Mouse (Mus musculus): ENCODE measurements around the gene Nrcam.
A peak's percentile ranks its signal among the peaks of the same experiment; 100 is the strongest.

Gene Nrcam

GRCm38 (mm10) chr12:44524621-44525565 lies 196.2 kb downstream of the Nrcam start:
- peak; percentile 57 for DNase-seq

GRCm38 (mm10) chr12:44528391-44529016 lies 199.8 kb downstream of the Nrcam start:
- no peak for DNase-seq

DNA sequence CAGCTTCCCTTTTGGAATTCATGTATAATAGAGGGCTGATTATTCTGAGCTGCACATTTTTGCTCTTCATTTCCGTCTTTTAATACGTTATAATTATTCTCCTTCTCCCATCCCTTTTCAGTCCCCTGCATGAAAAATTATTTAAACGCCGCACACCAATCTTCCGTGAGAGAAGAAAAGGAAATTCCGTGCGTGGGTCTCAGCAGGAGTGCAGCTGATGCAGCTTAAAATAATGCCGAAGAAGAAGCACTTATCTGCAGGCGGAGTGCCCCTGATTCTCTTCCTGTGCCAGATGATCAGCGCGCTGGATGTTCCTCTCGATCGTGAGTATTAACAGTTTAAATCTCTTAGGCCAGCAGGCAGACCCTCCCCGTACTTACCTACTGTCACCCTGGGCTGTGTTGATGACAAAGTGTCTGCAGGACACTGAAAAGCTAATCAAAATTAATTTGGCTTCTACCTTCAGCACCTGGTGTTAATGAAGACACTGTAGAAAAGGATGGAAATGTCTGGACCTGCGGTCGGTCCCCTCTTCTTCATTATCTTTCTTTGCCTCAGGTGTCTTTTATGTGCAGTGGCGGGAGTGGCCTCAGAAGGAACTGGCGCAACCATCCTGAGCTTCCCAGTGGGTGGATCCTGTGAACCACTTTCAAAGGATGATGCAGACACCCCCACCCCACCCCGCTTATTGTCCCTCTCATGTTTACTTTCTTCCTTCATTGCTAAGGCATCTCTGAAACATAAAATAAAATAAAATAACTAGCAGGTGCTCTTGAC lies 203.8 kb downstream of the Nrcam start:
- no peak for DNase-seq

GRCm38 (mm10) chr12:44534100-44534633 lies 205.5 kb downstream of the Nrcam start:
- DNase-seq, result no peak

- DNase-seq, result no peak
Measured at GRCm38 (mm10) chr12:44535623-44536022, 206.9 kb downstream of the Nrcam start.

DNA sequence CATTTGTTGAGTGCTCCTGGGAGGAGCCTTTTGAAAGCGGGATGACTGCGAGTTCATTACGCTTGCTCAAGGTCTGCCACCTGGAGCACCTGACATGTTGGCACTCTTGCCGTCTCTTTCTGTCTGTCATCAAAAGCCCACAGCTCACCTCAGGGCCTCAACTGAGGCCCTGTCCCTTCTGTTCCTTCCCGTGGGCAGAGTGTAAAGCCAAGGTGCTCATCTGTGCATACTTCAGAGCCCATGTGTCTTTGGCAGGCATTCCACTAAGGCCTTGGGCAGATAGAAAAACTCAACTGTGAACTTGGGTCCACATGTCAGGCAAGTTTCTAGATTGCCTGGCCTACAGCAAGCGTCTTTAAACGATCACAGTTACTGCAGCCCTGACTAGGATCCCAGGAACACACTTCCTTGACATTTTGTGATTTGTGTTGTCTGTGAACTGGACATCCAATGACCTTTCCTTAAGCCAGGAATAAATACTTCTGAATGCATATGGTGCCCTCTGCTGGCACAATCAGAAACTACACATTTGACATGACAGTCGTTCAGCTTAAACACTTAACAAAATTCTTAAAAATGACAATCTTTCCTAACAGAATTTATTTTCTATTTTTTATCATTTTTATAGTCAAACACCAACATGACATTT lies 219.2 kb downstream of the Nrcam start:
- DNase-seq, result peak; percentile 81

GRCm38 (mm10) chr12:44548465-44548864 lies 219.8 kb downstream of the Nrcam start:
- DNase-seq, result no peak

- no peak for DNase-seq
Measured at GRCm38 (mm10) chr12:44551614-44552013, 222.9 kb downstream of the Nrcam start.

- DNase-seq, result no peak
Measured at GRCm38 (mm10) chr12:44554051-44554450, 225.4 kb downstream of the Nrcam start.

DNA sequence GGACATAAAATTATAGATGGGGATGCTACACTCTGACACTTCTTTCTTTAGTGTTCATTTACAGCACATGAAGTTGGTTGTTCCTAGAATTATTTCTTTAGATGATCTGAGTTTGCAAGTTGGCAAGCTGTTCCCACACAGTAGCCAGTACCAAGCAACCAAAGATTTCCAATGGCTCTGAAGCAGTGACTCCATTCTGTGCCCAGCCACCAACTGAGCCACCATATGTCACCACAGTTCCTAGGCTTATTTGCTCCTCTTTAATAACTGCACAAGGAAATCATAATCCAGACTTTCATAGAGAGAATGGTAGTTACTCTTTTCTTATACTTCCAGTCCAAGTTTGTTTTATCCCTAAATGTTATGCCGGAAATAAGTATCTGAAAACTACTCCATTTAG lies 226.1 kb downstream of the Nrcam start:
- DNase-seq, result no peak

DNA sequence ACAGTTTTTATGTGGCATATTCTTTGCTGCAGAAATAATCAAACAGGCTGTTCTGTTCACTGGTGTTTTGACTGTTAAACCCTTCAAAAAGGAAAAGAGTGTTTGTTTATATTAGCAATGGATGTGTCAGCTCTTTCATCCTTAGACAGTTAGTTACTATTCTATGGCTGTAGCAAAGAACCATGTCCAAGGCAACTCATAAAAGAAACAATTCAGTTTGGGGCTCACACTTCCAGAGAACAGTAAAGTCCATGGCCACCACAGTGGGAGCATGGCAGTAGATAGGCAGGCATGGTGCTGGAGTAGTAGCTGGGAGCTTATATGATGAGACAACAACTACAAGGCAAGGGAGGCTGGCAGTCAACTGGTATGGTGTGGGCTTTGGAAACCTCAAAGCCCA lies 231.3 kb downstream of the Nrcam start:
- DNase-seq, result no peak

- no peak for DNase-seq
Measured at GRCm38 (mm10) chr12:44570070-44570469, 241.4 kb downstream of the Nrcam start.

DNA sequence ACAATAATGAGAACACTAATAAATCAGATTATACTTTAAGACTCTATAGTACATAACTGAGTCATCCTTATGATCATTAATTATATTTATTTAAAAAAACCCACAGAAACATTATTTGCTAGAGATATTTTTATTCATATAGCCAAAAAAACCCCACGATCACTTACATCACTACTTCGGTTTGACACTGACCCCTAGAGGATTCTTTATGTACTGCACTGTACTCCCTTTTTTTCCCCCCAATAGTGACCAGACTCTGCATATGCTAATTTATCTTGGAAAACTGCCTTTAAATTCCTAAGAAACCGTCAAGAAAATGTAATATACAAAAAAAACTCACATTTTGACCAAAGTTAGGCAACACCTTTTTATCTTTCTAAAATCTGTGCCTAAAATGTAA lies 244.0 kb downstream of the Nrcam start:
- peak; percentile 7 for DNase-seq

DNA sequence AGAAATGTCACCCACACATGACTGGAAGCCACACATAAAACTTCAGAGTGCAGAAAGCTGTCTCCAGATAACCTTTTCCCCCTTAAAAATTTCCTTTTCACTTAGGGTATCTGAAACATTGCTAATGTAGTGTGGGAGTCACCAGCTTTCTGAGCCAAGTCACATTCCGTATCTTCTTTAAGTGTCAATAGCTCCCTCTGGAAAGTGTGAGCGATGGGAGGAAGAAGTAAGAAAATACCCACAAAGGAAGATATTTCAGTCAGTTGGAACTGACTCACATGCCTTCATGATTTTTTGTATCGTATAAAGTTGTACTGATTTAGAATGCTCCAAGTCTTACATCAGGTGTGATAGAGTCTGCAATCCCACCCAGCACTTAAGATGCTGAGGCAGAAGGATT lies 245.5 kb downstream of the Nrcam start:
- no peak for DNase-seq

DNA sequence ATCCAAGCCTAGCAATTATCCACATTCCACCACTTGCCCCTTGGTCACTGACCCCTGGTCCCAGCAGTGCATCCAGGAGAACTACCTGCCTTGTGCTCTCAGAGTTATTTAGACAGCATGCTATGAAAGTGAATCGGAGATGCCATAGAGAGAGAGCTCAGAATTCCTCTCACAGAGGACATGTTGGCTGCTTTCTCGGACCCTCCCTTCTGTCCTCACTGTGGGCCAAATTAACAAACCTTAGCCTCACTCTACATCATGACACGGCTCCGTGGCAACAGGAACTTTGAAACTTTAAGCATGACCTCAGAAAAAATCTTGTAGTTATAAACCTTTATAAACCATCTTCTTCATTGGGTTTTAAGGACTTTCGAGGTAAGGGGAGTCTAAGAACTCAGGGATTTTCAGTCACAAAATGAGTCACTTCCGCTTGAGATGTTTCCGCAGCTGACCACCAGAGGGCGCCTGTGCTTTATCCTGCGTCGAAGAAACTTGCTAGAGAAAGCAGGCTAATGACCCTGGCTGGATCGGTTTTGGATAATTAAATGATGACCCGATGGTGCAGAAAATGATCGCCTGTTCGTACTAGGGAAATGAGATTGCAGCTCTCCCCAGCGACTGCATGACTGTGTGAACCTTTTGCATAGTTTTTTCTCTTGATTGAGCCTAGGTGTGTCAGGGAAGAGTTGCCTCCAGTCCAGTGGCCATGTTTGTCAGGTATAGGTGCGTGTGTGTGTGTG lies 272.9 kb downstream of the Nrcam start:
- peak; percentile 71 for DNase-seq

- DNase-seq, result no peak
Measured at GRCm38 (mm10) chr12:44602269-44602957, 273.7 kb downstream of the Nrcam start.

- no peak for DNase-seq
Measured at GRCm38 (mm10) chr12:44602958-44603331, 274.3 kb downstream of the Nrcam start.

- no peak for DNase-seq
Measured at GRCm38 (mm10) chr12:44617001-44617421, 288.3 kb downstream of the Nrcam start.

DNA sequence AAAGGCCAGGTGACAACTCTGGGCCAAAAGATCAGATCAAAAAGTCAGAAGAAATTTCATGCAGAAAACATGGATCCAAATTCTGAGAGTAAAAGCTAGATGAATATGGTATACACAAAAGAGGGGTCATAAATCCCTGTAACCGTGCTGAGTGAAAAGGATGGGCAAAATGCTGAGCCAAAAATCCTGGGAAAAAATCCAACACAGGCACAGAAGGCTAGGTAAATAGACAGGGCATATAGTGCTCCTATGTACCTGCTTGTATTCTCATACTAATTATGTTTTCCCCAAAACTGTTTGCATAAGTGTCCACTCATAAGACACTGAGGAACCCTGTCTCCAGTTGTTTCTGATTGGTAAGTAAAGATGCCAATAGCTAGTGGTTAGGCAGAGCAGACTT lies 288.8 kb downstream of the Nrcam start:
- DNase-seq, result no peak

DNA sequence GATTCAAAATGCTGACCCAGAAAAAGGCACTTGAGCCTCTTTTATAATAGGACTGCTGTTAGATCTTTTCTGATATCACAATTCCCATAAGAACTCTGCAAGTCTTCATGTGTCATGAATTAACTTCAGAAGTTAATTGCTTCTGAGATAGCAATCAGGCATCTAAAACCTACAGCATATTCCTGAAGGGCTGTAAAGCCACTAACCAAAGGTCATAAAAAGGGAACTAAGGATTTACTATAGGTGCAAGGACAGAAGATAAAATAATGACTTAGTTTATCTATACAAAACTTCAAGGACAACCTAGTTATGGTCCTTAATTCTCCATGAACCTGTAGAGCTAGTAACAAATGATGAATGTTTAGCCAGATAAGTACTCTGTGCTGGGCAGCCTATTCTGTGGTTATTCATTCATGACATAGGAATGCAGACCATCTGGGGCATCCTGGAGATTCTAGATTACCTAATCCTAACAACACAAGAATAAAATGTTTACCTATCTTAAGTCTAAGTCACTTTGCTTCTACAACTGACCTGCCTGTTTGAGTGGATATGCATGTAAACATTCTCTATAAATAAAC lies 310.7 kb downstream of the Nrcam start:
- DNase-seq, result peak; percentile 70

DNA sequence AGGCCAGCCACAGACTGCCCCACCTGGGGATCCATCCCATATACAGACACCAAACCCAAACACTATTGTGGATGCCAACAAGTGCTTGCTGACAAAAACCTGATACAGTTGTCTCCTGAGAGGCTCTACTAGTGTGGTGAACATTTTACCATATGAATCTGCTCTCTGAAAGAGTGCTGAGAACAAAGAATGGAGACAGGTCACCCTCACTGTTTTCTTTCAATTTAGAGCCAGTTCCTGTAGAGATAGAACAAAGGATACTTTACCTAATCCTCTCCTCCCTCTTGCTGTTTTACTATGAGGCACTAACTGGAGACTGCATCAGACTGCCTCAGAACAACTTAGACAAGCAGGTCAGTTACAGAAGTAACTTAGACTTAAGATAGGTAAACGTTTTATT lies 311.9 kb downstream of the Nrcam start:
- no peak for DNase-seq

Data from kidney, adult 9 months (tissue).